Mouse (Mus musculus): Measurements from ENCODE around the gene Ntn4.

Ntn4 gene

GRCm38 (mm10) chr10:93730514-93730913 lies 90.0 kb downstream of the Ntn4 start:
- no peak for DNase-seq (ENCODE audit: low spot score)

- no peak for DNase-seq (ENCODE audit: low spot score)
Measured at GRCm38 (mm10) chr10:93731248-93731691, 90.8 kb downstream of the Ntn4 start.

- no peak for DNase-seq (ENCODE audit: low spot score)
Measured at GRCm38 (mm10) chr10:93736114-93736645, 95.7 kb downstream of the Ntn4 start.

- no peak for DNase-seq (ENCODE audit: low spot score)
Measured at GRCm38 (mm10) chr10:93737080-93737479, 96.6 kb downstream of the Ntn4 start.

- DNase-seq (ENCODE audit: low spot score), result peak; percentile 30
Measured at GRCm38 (mm10) chr10:93741446-93742096, 101.1 kb downstream of the Ntn4 start.

- no peak for DNase-seq (ENCODE audit: low spot score)
Measured at GRCm38 (mm10) chr10:93742097-93742446, 101.6 kb downstream of the Ntn4 start.

GRCm38 (mm10) chr10:93742598-93742997 lies 102.1 kb downstream of the Ntn4 start:
- DNase-seq (ENCODE audit: low spot score), result no peak

GRCm38 (mm10) chr10:93749267-93750192 lies 109.0 kb downstream of the Ntn4 start:
- DNase-seq (ENCODE audit: low spot score), result no peak

GRCm38 (mm10) chr10:93751302-93751701 lies 110.8 kb downstream of the Ntn4 start:
- DNase-seq (ENCODE audit: low spot score), result peak; percentile 76

GRCm38 (mm10) chr10:93753711-93754391 lies 113.4 kb downstream of the Ntn4 start:
- no peak for DNase-seq (ENCODE audit: low spot score)

GRCm38 (mm10) chr10:93756211-93756610 lies 115.7 kb downstream of the Ntn4 start:
- DNase-seq (ENCODE audit: low spot score), result peak; percentile 19

GRCm38 (mm10) chr10:93759644-93760043 lies 119.2 kb downstream of the Ntn4 start:
- no peak for DNase-seq (ENCODE audit: low spot score)

- no peak for DNase-seq (ENCODE audit: low spot score)
Measured at GRCm38 (mm10) chr10:93760429-93760828, 119.9 kb downstream of the Ntn4 start.

GRCm38 (mm10) chr10:93763074-93763473 lies 122.6 kb downstream of the Ntn4 start:
- peak; percentile 36 for DNase-seq (ENCODE audit: low spot score)

- DNase-seq (ENCODE audit: low spot score), result no peak
Measured at GRCm38 (mm10) chr10:93766221-93766620, 125.7 kb downstream of the Ntn4 start.

- no peak for DNase-seq (ENCODE audit: low spot score)
Measured at GRCm38 (mm10) chr10:93767245-93767644, 126.8 kb downstream of the Ntn4 start.

- DNase-seq (ENCODE audit: low spot score), result no peak
Measured at GRCm38 (mm10) chr10:93768222-93768621, 127.7 kb downstream of the Ntn4 start.

- DNase-seq (ENCODE audit: low spot score), result peak; percentile 33
Measured at GRCm38 (mm10) chr10:93771931-93772465, 131.5 kb downstream of the Ntn4 start.

GRCm38 (mm10) chr10:93772492-93772891 lies 132.0 kb downstream of the Ntn4 start:
- DNase-seq (ENCODE audit: low spot score), result no peak

GRCm38 (mm10) chr10:93776731-93777151 lies 136.3 kb downstream of the Ntn4 start:
- peak; percentile 50 for DNase-seq (ENCODE audit: low spot score)

GRCm38 (mm10) chr10:93777372-93777771 lies 136.9 kb downstream of the Ntn4 start:
- DNase-seq (ENCODE audit: low spot score), result peak; percentile 68

Data from embryo, embryonic 10 days (tissue).